Mouse (Mus musculus) thymus, adult 18-20 months (tissue): ENCODE results near the gene Faap100.
"Not testable (repeated sequence)": the region's sequence is repeated elsewhere in the genome, so short reads cannot be mapped to it uniquely, and the experiment has no call there.

Experiments used
- DNase-seq, 2 experiments: peaks; one replicate each; pipeline ENCODE4 v3.0.0; 2022; ENCODE audit warnings: mixed read lengths in 2 of 2

The Faap100 gene

GRCm38 (mm10) chr11:120376302-120377160 is 2.0 kb downstream of the Faap100 start:
- no peak for DNase-seq

- no peak for DNase-seq
Observed at GRCm38 (mm10) chr11:120375324-120375723, 3.2 kb downstream of the Faap100 start.

- no peak for DNase-seq
Observed at GRCm38 (mm10) chr11:120373820-120374586, 4.6 kb downstream of the Faap100 start.

- no peak for DNase-seq
Observed at GRCm38 (mm10) chr11:120373025-120373424, 5.5 kb downstream of the Faap100 start.

GRCm38 (mm10) chr11:120369656-120370055 is 8.9 kb downstream of the Faap100 start:
- peak; percentile 48 to 53 for DNase-seq

GRCm38 (mm10) chr11:120366443-120367027 is 12.0 kb downstream of the Faap100 start:
- DNase-seq, result no peak

GRCm38 (mm10) chr11:120362891-120363290 is 15.7 kb downstream of the Faap100 start:
- no peak for DNase-seq

GRCm38 (mm10) chr11:120361295-120361694 is 17.3 kb downstream of the Faap100 start, which contains the start of gene Fscn2:
TSS of gene Fscn2 (plus strand) at chr11:120361534.
- no peak for DNase-seq

- DNase-seq, result no peak
Observed at GRCm38 (mm10) chr11:120360755-120361154, 17.8 kb downstream of the Faap100 start.

- no peak for DNase-seq
Observed at GRCm38 (mm10) chr11:120360062-120360461, 18.5 kb downstream of the Faap100 start.

GRCm38 (mm10) chr11:120359391-120359790 is 19.2 kb downstream of the Faap100 start:
- DNase-seq, result no peak

GRCm38 (mm10) chr11:120357791-120358401 is 20.7 kb downstream of the Faap100 start:
- DNase-seq, result no peak

- DNase-seq, result no peak
Observed at GRCm38 (mm10) chr11:120356900-120357299, 21.7 kb downstream of the Faap100 start.

- no peak for DNase-seq
Observed at GRCm38 (mm10) chr11:120356319-120356840, 22.2 kb downstream of the Faap100 start.

GRCm38 (mm10) chr11:120355277-120356039 is 23.1 kb downstream of the Faap100 start:
- no peak for DNase-seq

GRCm38 (mm10) chr11:120354304-120355276 is 24.0 kb downstream of the Faap100 start:
- DNase-seq, result no peak

- DNase-seq, result peak; percentile 62 to 69
Observed at GRCm38 (mm10) chr11:120353500-120354303, 24.9 kb downstream of the Faap100 start.

GRCm38 (mm10) chr11:120352571-120353290 is 25.8 kb downstream of the Faap100 start:
- peak in 1 of 2 experiments; percentile 12 for DNase-seq

- DNase-seq, result not testable (repeated sequence)
Observed at GRCm38 (mm10) chr11:120352093-120352350, 26.5 kb downstream of the Faap100 start.
